Comparison of ENCODE assay signal across 8 mouse cellular contexts in genomic region chr9:120190891-120191290, GRCm38 (mm10). TPM values are rescaled to one million over a fixed set of nuclear protein-coding genes. Genes with fewer than 3 reads are reported as not detected.
DNase-seq lines count a peak whose midpoint lies in the region; ATAC-seq and TF ChIP-seq lines count a peak whose summit lies in the region.

No protein-coding gene starts in this region.

- no peak for TF ChIP-seq POLR2A in bone marrow, adult 2 months (IDR thresholded peaks at IDR 0.05; ENCODE audit: borderline replicate concordance, control insufficient read depth, low read depth, low read length)

- 0 out of 2 replicates have a peak, but pooled peaks cover 3% of the 10 kb centered on the region for H3K4me1 ChIP-seq in heart, embryonic 16.5 days (ENCODE audit: control insufficient read depth, insufficient read depth, low read length)
- H3K4me1 ChIP-seq in bone marrow, adult 2 months (ENCODE audit: control insufficient read depth, insufficient read depth, low read length) = no peaks in the 10 kb centered on the region
- no peaks in the 10 kb centered on the region for H3K4me1 ChIP-seq in hindbrain, embryonic 11.5 days (replicated peaks; ENCODE audit: control insufficient read depth, insufficient read depth, low read length)
- H3K4me1 ChIP-seq in midbrain, embryonic 10.5 days = peaks cover 8% of the 10 kb centered on the region

- peak overlapping the region; percentile 57 for H3K9ac ChIP-seq in heart, embryonic 16.5 days (ENCODE audit: low read length)
- H3K9ac ChIP-seq in hindbrain, embryonic 11.5 days (ENCODE audit: low read depth, low read length) = no peak overlapping the region

- DNase-seq in heart, postnatal 36 days = no peak
- peak; percentile 30 for DNase-seq in hindbrain, embryonic 11.5 days (ENCODE audit: low spot score)
- peak; percentile 18 for DNase-seq in midbrain, embryonic 10.5 days (ENCODE audit: low spot score)
- no peak for DNase-seq in left cerebral cortex, postnatal 25 days (ENCODE audit: low spot score in 2 of 2)
- no peak for DNase-seq in kidney, postnatal 14 days
- no peak for DNase-seq in lung, postnatal 36 days

- peak; percentile 28; the same call in 1 of the 2 replicates for ATAC-seq in heart, embryonic 16.5 days (replicated peaks; ENCODE audit: extremely low read depth, insufficient read depth, low FRiP score)
- ATAC-seq in hindbrain, embryonic 11.5 days (ENCODE audit: low FRiP score) = peak; percentile 25

- peak overlapping the region; percentile 65 for H3K4me2 ChIP-seq in heart, embryonic 16.5 days (ENCODE audit: low read depth, low read length)
- peak overlapping the region; percentile 23 for H3K4me2 ChIP-seq in hindbrain, embryonic 11.5 days (replicated peaks; ENCODE audit: low read depth, low read length)

- WGBS in heart, embryonic 16.5 days = 36% methylated on average over 13 of the region's 13 CpGs
- 42% methylated on average over 13 of the region's 13 CpGs for WGBS in bone marrow, adult 2 months
- 47% methylated on average over 13 of the region's 13 CpGs for WGBS in hindbrain, embryonic 11.5 days
- WGBS in midbrain, embryonic 10.5 days = 57% methylated on average over 13 of the region's 13 CpGs

- no peak for TF ChIP-seq CTCF in bone marrow, adult 2 months (IDR thresholded peaks at IDR 0.05; ENCODE audit: control insufficient read depth, insufficient read depth, low read length)

- no peaks in the 10 kb centered on the region for H3K9me3 ChIP-seq in heart, embryonic 16.5 days (replicated peaks; ENCODE audit: control insufficient read depth, low read length)
- H3K9me3 ChIP-seq in hindbrain, embryonic 11.5 days (ENCODE audit: control insufficient read depth, low read length) = no peaks in the 10 kb centered on the region
- H3K9me3 ChIP-seq in midbrain, embryonic 10.5 days (replicated peaks) = no peaks in the 10 kb centered on the region

- peak overlapping the region; percentile 46 for H3K4me3 ChIP-seq in heart, embryonic 16.5 days (ENCODE audit: low read length)
- peak overlapping the region; percentile 55 for H3K4me3 ChIP-seq in bone marrow, adult 2 months (replicated peaks; ENCODE audit: control insufficient read depth, low read depth, low read length)
- peak overlapping the region; percentile 26 for H3K4me3 ChIP-seq in hindbrain, embryonic 11.5 days (ENCODE audit: low read depth, low read length)
- H3K4me3 ChIP-seq in midbrain, embryonic 10.5 days = peak overlapping the region; percentile 53

- no peaks in the 10 kb centered on the region for H3K27me3 ChIP-seq in heart, embryonic 16.5 days (ENCODE audit: control insufficient read depth, insufficient read depth, low read length)
- no peaks in the 10 kb centered on the region for H3K27me3 ChIP-seq in hindbrain, embryonic 11.5 days (ENCODE audit: control insufficient read depth, insufficient read depth, low read length)
- H3K27me3 ChIP-seq in midbrain, embryonic 10.5 days (ENCODE audit: low read depth, poor library complexity, severe bottlenecking) = peaks cover 13% of the 10 kb centered on the region

- no peak overlapping the region for H3K27ac ChIP-seq in heart, embryonic 16.5 days (ENCODE audit: low read length)
- H3K27ac ChIP-seq in bone marrow, adult 2 months (ENCODE audit: control insufficient read depth, insufficient read depth, low read depth, low read length, poor library complexity) = no peak overlapping the region
- no peak overlapping the region for H3K27ac ChIP-seq in hindbrain, embryonic 11.5 days (ENCODE audit: low read depth, low read length)
- peak overlapping the region; percentile 77 for H3K27ac ChIP-seq in midbrain, embryonic 10.5 days (replicated peaks)

- no peaks in the 10 kb centered on the region for H3K36me3 ChIP-seq in heart, embryonic 16.5 days (ENCODE audit: control insufficient read depth, insufficient read depth)
- no peaks in the 10 kb centered on the region for H3K36me3 ChIP-seq in hindbrain, embryonic 11.5 days (ENCODE audit: control insufficient read depth, insufficient read depth, low read length)
- no peaks in the 10 kb centered on the region for H3K36me3 ChIP-seq in midbrain, embryonic 10.5 days

- intact Hi-C loops in heart, postnatal 36 days (cut with DNase I) = loop anchor here (1.0 kb wide), 1 partner anchor 186 kb away; no protein-coding TSS in a partner anchor
- intact Hi-C loops in left cerebral cortex, postnatal 25 days (cut with DNase I) = loop anchor here (2.0 to 5.0 kb wide), 5 partner anchors 91 to 301 kb away; partner anchors contain the start of genes Eif1b and Myrip

RNA-seq across cellular contexts. Expression of gene Mobp, which starts 41.4 kb away (rescaled TPM):
- 0.07 TPM in 1 of 2 replicates, not detected in the other for polyA plus RNA-seq in heart, embryonic 16.5 days (2015; fragmentation: Nextera tagmentation; extraction: Ambion mirVana)
- not detected for total RNA-seq in heart, postnatal 36 days (2021)
- 7.3 TPM in 1 of 2 replicates, not detected in the other for polyA plus RNA-seq in bone marrow, adult 2 months (2011; ENCODE audit: insufficient read depth, insufficient read length, low replicate concordance, missing spikeins)
- polyA plus RNA-seq in hindbrain, embryonic 11.5 days (2014; fragmentation: Nextera tagmentation; extraction: Ambion mirVana) = 0.36 TPM in 1 of 2 replicates, not detected in the other
- 0.22 and 0.73 TPM in 2 replicates for polyA plus RNA-seq in midbrain, embryonic 10.5 days (2016; fragmentation: Nextera tagmentation; extraction: Ambion mirVana)
- total RNA-seq in left cerebral cortex, postnatal 25 days (2021) = 100 to 1,000 TPM; 294 to 388 TPM

Comparison
In these comparisons a context has a peak if more than half of its experiments do, and no peak if none do; other contexts are left out.
1. DNase-seq: peak in hindbrain, embryonic 11.5 days (single experiment) and midbrain, embryonic 10.5 days (single experiment); none in heart, postnatal 36 days (0 of 2), left cerebral cortex, postnatal 25 days (0 of 2), kidney, postnatal 14 days (single experiment) and lung, postnatal 36 days (single experiment).
2. Peak in every context shown above with its lines, with median percentiles within 50 percentile points of each other: H3K4me3 ChIP-seq.